Mouse (Mus musculus) thymus, adult 2 months (tissue): ENCODE measurements around the gene Fhad1.

Source experiments
- CTCF ChIP-seq: fragments of 200-500 bp; IDR thresholded peaks from 2 replicates; pipeline ENCODE4 v1.5.1; 2012; ENCODE audit warnings: mild to moderate bottlenecking, control low read depth, low read length, moderate library complexity, borderline replicate concordance; ENCODE audit not compliant: control insufficient read depth, poor library complexity, insufficient read depth; ENCODE audit errors: extremely low read depth
- POLR2A ChIP-seq: fragments of 200-500 bp; IDR thresholded peaks from 2 replicates; pipeline ENCODE4 v1.6.1; 2012; ENCODE audit warnings: mild to moderate bottlenecking, low read length, control low read depth, moderate library complexity; ENCODE audit not compliant: control insufficient read depth, poor library complexity, insufficient read depth; ENCODE audit errors: extremely low read depth

GRCm38 (mm10) chr4:142037897-142038296 is 23.0 kb upstream of the Fhad1 start:
- TF ChIP-seq CTCF (no peak), POLR2A (no peak)
